Mouse (Mus musculus) myocyte (in vitro differentiated cells): ENCODE measurements around the gene Tes. TPM values are rescaled to one million over a fixed set of nuclear protein-coding genes. Genes with fewer than 3 reads are reported as not detected.
"Not testable (repeated sequence)": the region's sequence is repeated elsewhere in the genome, so short reads cannot be mapped to it uniquely, and the experiment has no call there.

Source experiments
- H3K27me3 ChIP-seq: one replicate; pipeline ENCODE4 v1.6.1; 2011; ENCODE audit not compliant: control insufficient read depth, insufficient read depth, insufficient read length
- H3K36me3 ChIP-seq: one replicate; pipeline ENCODE4 v1.6.1; 2011; ENCODE audit not compliant: control insufficient read depth, insufficient read depth
- H3K4me2 ChIP-seq: one replicate; pipeline ENCODE4 v1.6.1; 2011; ENCODE audit warnings: low read depth, control low read depth
- H3K4me3 ChIP-seq: one replicate; pipeline ENCODE4 v1.5.1; 2011; ENCODE audit warnings: mild to moderate bottlenecking, control low read depth, moderate library complexity
- H3K79me2 ChIP-seq: one replicate; pipeline ENCODE4 v1.6.1; 2011; ENCODE audit not compliant: control insufficient read depth, insufficient read depth
- H3ac ChIP-seq: one replicate; pipeline ENCODE4 v1.6.1; 2011; ENCODE audit not compliant: control insufficient read depth, insufficient read length
- CEBPB ChIP-seq: IDR thresholded peaks from 2 replicates; pipeline ENCODE4 v1.6.1; 2011; ENCODE audit warnings: mild to moderate bottlenecking, moderate library complexity; ENCODE audit not compliant: poor library complexity, insufficient read depth, severe bottlenecking
- E2F4 ChIP-seq: IDR thresholded peaks from one replicate; pipeline ENCODE4 v1.6.1; 2011; ENCODE audit warnings: mild to moderate bottlenecking, control low read depth, moderate library complexity; ENCODE audit not compliant: insufficient read depth
- MAX ChIP-seq: IDR thresholded peaks from one replicate; pipeline ENCODE4 v1.6.1; 2011; ENCODE audit warnings: low read depth, mild to moderate bottlenecking, control low read depth
- MYOD1 ChIP-seq, 3 experiments: IDR thresholded peaks; one replicate each; pipeline ENCODE4 v1.6.1; 2011; ENCODE audit warnings: control low read depth in 2 of 3, low read depth in 2 of 3, mild to moderate bottlenecking in 2 of 3, moderate library complexity in 1 of 3; ENCODE audit not compliant: insufficient read length in 2 of 3, control insufficient read depth in 1 of 3
- MYOG ChIP-seq, 3 experiments: IDR thresholded peaks; one replicate each; pipeline ENCODE4 v1.6.1; 2011; ENCODE audit warnings: control low read depth in 2 of 3, low read depth in 2 of 3, mild to moderate bottlenecking in 2 of 3; ENCODE audit not compliant: insufficient read length in 2 of 3, control insufficient read depth in 1 of 3, insufficient read depth in 1 of 3
- POLR2A ChIP-seq: IDR thresholded peaks from one replicate; pipeline ENCODE4 v1.6.1; 2011; ENCODE audit warnings: low read depth, mild to moderate bottlenecking, control low read depth, moderate library complexity; ENCODE audit not compliant: insufficient read length
- POLR2AphosphoS2 ChIP-seq: IDR thresholded peaks from one replicate; pipeline ENCODE4 v1.6.1; 2011; ENCODE audit warnings: low read depth, control low read depth; ENCODE audit not compliant: insufficient read length
- REST ChIP-seq: IDR thresholded peaks from one replicate; pipeline ENCODE4 v1.6.1; 2011; ENCODE audit warnings: mild to moderate bottlenecking, control low read depth, moderate library complexity; ENCODE audit not compliant: insufficient read depth, insufficient read length
- SRF ChIP-seq: IDR thresholded peaks from one replicate; pipeline ENCODE4 v1.6.1; 2011; ENCODE audit warnings: low read depth; ENCODE audit not compliant: control insufficient read depth, insufficient read length
- TCF12 ChIP-seq: IDR thresholded peaks from one replicate; pipeline ENCODE4 v1.6.1; 2011; ENCODE audit warnings: mild to moderate bottlenecking, control low read depth; ENCODE audit not compliant: poor library complexity, insufficient read depth, severe bottlenecking
- TCF3 ChIP-seq: IDR thresholded peaks from one replicate; pipeline ENCODE4 v1.6.1; 2011; ENCODE audit warnings: low read depth, control low read depth; ENCODE audit not compliant: insufficient read length
- USF1 ChIP-seq: IDR thresholded peaks from one replicate; pipeline ENCODE4 v1.6.1; 2011; ENCODE audit warnings: low read depth, mild to moderate bottlenecking, control low read depth, moderate library complexity
- polyA plus RNA-seq: library from polyadenylated mRNA; unstranded; fragments of >200 nt; fragmentation: generic; extraction: Trizol; gene quantifications from one replicate; pipeline ENCODE4 v1.2.1, GENCODE M21; 2012; ENCODE audit warnings: missing spikeins

Gene Tes
- polyA plus RNA-seq, 1 experiment, result 34.5 TPM

GRCm38 (mm10) chr6:17054781-17055180 lies 10.2 kb upstream of the Tes start:
- no peak for TF ChIP-seq POLR2AphosphoS2
- TF ChIP-seq TCF3, result no peak
- no peak for TF ChIP-seq TCF12
- TF ChIP-seq MYOD1 (IDR thresholded peaks at IDR 0.05; ENCODE audit: control insufficient read depth in 1 of 3, insufficient read length in 2 of 3, low read depth in 2 of 3), result no peak
- no peak for TF ChIP-seq REST
- TF ChIP-seq MAX, result no peak
- no peak for TF ChIP-seq CEBPB
- no peak for TF ChIP-seq USF1
- no peak for TF ChIP-seq SRF
- TF ChIP-seq MYOG (IDR thresholded peaks at IDR 0.05; ENCODE audit: control insufficient read depth in 1 of 3, insufficient read depth in 1 of 3, insufficient read length in 2 of 3, low read depth in 2 of 3), result no peak
- no peak for TF ChIP-seq POLR2A
- TF ChIP-seq E2F4, result no peak
- H3K79me2 ChIP-seq, result no peaks in the 10 kb centered on the region
- H3K4me3 ChIP-seq, result no peak overlapping the region
- H3K4me2 ChIP-seq, result no peak overlapping the region
- no peaks in the 10 kb centered on the region for H3K36me3 ChIP-seq
- no peak overlapping the region for H3ac ChIP-seq
- no peaks in the 10 kb centered on the region for H3K27me3 ChIP-seq

- no peaks in the 10 kb centered on the region for H3K36me3 ChIP-seq
- H3K27me3 ChIP-seq, result no peaks in the 10 kb centered on the region
- no peak overlapping the region for H3ac ChIP-seq
- no peak overlapping the region for H3K4me3 ChIP-seq
- TF ChIP-seq USF1, result peak; percentile 53
- no peak for TF ChIP-seq SRF
- H3K4me2 ChIP-seq, result peak overlapping the region; percentile 57
- H3K79me2 ChIP-seq, result no peaks in the 10 kb centered on the region
Observed at GRCm38 (mm10) chr6:17055659-17056058, 9.3 kb upstream of the Tes start.

GRCm38 (mm10) chr6:17059501-17059900 lies 5.4 kb upstream of the Tes start:
- no peaks in the 10 kb centered on the region for H3K27me3 ChIP-seq
- H3K79me2 ChIP-seq, result no peaks in the 10 kb centered on the region
- TF ChIP-seq USF1 (no peak), MYOG (IDR thresholded peaks at IDR 0.05; ENCODE audit: control insufficient read depth in 1 of 3, insufficient read depth in 1 of 3, insufficient read length in 2 of 3, low read depth in 2 of 3) (no peak), SRF (no peak), MYOD1 (IDR thresholded peaks at IDR 0.05; ENCODE audit: control insufficient read depth in 1 of 3, insufficient read length in 2 of 3, low read depth in 2 of 3) (no peak), TCF12 (no peak), E2F4 (no peak), POLR2A (no peak), MAX (no peak), POLR2AphosphoS2 (no peak), TCF3 (no peak), CEBPB (no peak), REST (no peak)
- no peaks in the 10 kb centered on the region for H3K36me3 ChIP-seq
- H3ac ChIP-seq, result no peak overlapping the region
- no peak overlapping the region for H3K4me2 ChIP-seq
- no peak overlapping the region for H3K4me3 ChIP-seq

GRCm38 (mm10) chr6:17060154-17060553 lies 4.8 kb upstream of the Tes start:
- Histone ChIP-seq H3K4me2 (no peak overlapping the region), H3K4me3 (no peak overlapping the region), H3K79me2 (no peaks in the 10 kb centered on the region), H3ac (no peak overlapping the region), H3K27me3 (no peaks in the 10 kb centered on the region), H3K36me3 (no peaks in the 10 kb centered on the region)
- no peak for TF ChIP-seq MYOG (IDR thresholded peaks at IDR 0.05; ENCODE audit: control insufficient read depth in 1 of 3, insufficient read depth in 1 of 3, insufficient read length in 2 of 3, low read depth in 2 of 3)
- TF ChIP-seq MYOD1 (IDR thresholded peaks at IDR 0.05; ENCODE audit: control insufficient read depth in 1 of 3, insufficient read length in 2 of 3, low read depth in 2 of 3), result no peak
- no peak for TF ChIP-seq CEBPB
- TF ChIP-seq SRF, result no peak
- TF ChIP-seq TCF12, result no peak
- TF ChIP-seq REST, result no peak
- TF ChIP-seq E2F4, result no peak
- TF ChIP-seq POLR2AphosphoS2, result no peak
- TF ChIP-seq TCF3, result no peak
- no peak for TF ChIP-seq MAX
- TF ChIP-seq POLR2A, result no peak
- TF ChIP-seq USF1, result no peak

- not testable (repeated sequence) for H3K4me2 ChIP-seq, H3ac ChIP-seq, H3K27me3 ChIP-seq, H3K36me3 ChIP-seq, H3K4me3 ChIP-seq
- H3K79me2 ChIP-seq, result peaks cover 11% of the 10 kb centered on the region
Observed at GRCm38 (mm10) chr6:17061826-17062225, 3.1 kb upstream of the Tes start.
